Mouse (Mus musculus) myocyte (in vitro differentiated cells): Measurements from ENCODE around the gene Lrrc8b. TPM values are rescaled to one million over a fixed set of nuclear protein-coding genes. Genes with fewer than 3 reads are reported as not detected.
A peak's percentile ranks its signal among the peaks of the same experiment; 100 is the strongest.

Experiments used
- H3K27me3 ChIP-seq: one replicate; pipeline ENCODE4 v1.6.1; 2011; ENCODE audit not compliant: control insufficient read depth, insufficient read depth, insufficient read length
- H3K36me3 ChIP-seq: one replicate; pipeline ENCODE4 v1.6.1; 2011; ENCODE audit not compliant: control insufficient read depth, insufficient read depth
- H3K4me2 ChIP-seq: one replicate; pipeline ENCODE4 v1.6.1; 2011; ENCODE audit warnings: low read depth, control low read depth
- H3K4me3 ChIP-seq: one replicate; pipeline ENCODE4 v1.5.1; 2011; ENCODE audit warnings: mild to moderate bottlenecking, control low read depth, moderate library complexity
- H3K79me2 ChIP-seq: one replicate; pipeline ENCODE4 v1.6.1; 2011; ENCODE audit not compliant: control insufficient read depth, insufficient read depth
- H3ac ChIP-seq: one replicate; pipeline ENCODE4 v1.6.1; 2011; ENCODE audit not compliant: control insufficient read depth, insufficient read length
- CEBPB ChIP-seq: IDR thresholded peaks from 2 replicates; pipeline ENCODE4 v1.6.1; 2011; ENCODE audit warnings: mild to moderate bottlenecking, moderate library complexity; ENCODE audit not compliant: poor library complexity, insufficient read depth, severe bottlenecking
- E2F4 ChIP-seq: IDR thresholded peaks from one replicate; pipeline ENCODE4 v1.6.1; 2011; ENCODE audit warnings: mild to moderate bottlenecking, control low read depth, moderate library complexity; ENCODE audit not compliant: insufficient read depth
- MAX ChIP-seq: IDR thresholded peaks from one replicate; pipeline ENCODE4 v1.6.1; 2011; ENCODE audit warnings: low read depth, mild to moderate bottlenecking, control low read depth
- MYOD1 ChIP-seq, 3 experiments: IDR thresholded peaks; one replicate each; pipeline ENCODE4 v1.6.1; 2011; ENCODE audit warnings: control low read depth in 2 of 3, low read depth in 2 of 3, mild to moderate bottlenecking in 2 of 3, moderate library complexity in 1 of 3; ENCODE audit not compliant: insufficient read length in 2 of 3, control insufficient read depth in 1 of 3
- MYOG ChIP-seq, 3 experiments: IDR thresholded peaks; one replicate each; pipeline ENCODE4 v1.6.1; 2011; ENCODE audit warnings: control low read depth in 2 of 3, low read depth in 2 of 3, mild to moderate bottlenecking in 2 of 3; ENCODE audit not compliant: insufficient read length in 2 of 3, control insufficient read depth in 1 of 3, insufficient read depth in 1 of 3
- POLR2A ChIP-seq: IDR thresholded peaks from one replicate; pipeline ENCODE4 v1.6.1; 2011; ENCODE audit warnings: low read depth, mild to moderate bottlenecking, control low read depth, moderate library complexity; ENCODE audit not compliant: insufficient read length
- POLR2AphosphoS2 ChIP-seq: IDR thresholded peaks from one replicate; pipeline ENCODE4 v1.6.1; 2011; ENCODE audit warnings: low read depth, control low read depth; ENCODE audit not compliant: insufficient read length
- REST ChIP-seq: IDR thresholded peaks from one replicate; pipeline ENCODE4 v1.6.1; 2011; ENCODE audit warnings: mild to moderate bottlenecking, control low read depth, moderate library complexity; ENCODE audit not compliant: insufficient read depth, insufficient read length
- SRF ChIP-seq: IDR thresholded peaks from one replicate; pipeline ENCODE4 v1.6.1; 2011; ENCODE audit warnings: low read depth; ENCODE audit not compliant: control insufficient read depth, insufficient read length
- TCF12 ChIP-seq: IDR thresholded peaks from one replicate; pipeline ENCODE4 v1.6.1; 2011; ENCODE audit warnings: mild to moderate bottlenecking, control low read depth; ENCODE audit not compliant: poor library complexity, insufficient read depth, severe bottlenecking
- TCF3 ChIP-seq: IDR thresholded peaks from one replicate; pipeline ENCODE4 v1.6.1; 2011; ENCODE audit warnings: low read depth, control low read depth; ENCODE audit not compliant: insufficient read length
- USF1 ChIP-seq: IDR thresholded peaks from one replicate; pipeline ENCODE4 v1.6.1; 2011; ENCODE audit warnings: low read depth, mild to moderate bottlenecking, control low read depth, moderate library complexity
- polyA plus RNA-seq: library from polyadenylated mRNA; unstranded; fragments of >200 nt; fragmentation: generic; extraction: Trizol; gene quantifications from one replicate; pipeline ENCODE4 v1.2.1, GENCODE M21; 2012; ENCODE audit warnings: missing spikeins

Gene Lrrc8b
- polyA plus RNA-seq, 1 experiment = 4.4 TPM

GRCm38 (mm10) chr5:105398966-105399365 lies 16.6 kb upstream of the Lrrc8b start:
- no peaks in the 10 kb centered on the region for H3K36me3 ChIP-seq
- no peaks in the 10 kb centered on the region for H3K27me3 ChIP-seq
- H3K79me2 ChIP-seq = no peaks in the 10 kb centered on the region
- no peak overlapping the region for H3ac ChIP-seq
- TF ChIP-seq TCF3 = no peak
- H3K4me2 ChIP-seq = no peak overlapping the region
- no peak overlapping the region for H3K4me3 ChIP-seq

DNA sequence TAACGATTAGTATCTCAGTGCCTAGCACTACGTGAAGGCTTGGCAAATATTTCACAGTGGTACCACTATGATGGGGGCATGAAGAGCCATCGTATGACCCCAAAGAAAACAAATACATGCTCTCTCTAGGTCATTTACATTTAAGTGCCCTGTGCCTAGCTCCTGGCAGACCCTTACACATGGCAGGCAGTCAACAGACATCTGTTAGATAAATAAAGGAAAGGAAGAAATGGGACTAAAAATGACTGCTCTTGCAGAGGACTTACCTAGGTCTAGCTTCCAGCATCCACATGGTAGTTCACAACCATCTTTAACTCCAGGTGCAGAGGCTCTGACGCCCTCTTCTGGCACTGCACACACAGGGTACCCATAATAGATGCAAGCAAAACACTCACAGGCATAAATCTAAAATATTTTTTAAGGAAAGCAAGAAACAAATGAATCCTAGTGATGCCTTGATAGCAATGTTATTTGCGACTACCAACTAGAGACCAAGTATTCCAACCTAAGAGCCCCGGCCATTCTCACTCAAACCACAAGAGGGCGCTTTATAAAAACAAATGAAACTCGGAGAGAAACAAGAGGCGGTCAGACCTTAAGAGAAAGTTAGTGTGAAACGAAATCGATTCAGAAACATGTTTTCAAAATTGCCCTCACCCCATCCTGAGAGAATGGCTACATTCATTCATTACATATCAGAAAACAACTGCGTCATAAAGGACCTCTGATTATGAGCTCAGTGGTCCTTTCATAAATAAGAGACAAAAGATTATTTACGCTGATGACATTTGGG lies 15.7 kb upstream of the Lrrc8b start:
- no peak overlapping the region for H3ac ChIP-seq
- no peaks in the 10 kb centered on the region for H3K27me3 ChIP-seq
- H3K4me2 ChIP-seq = peak overlapping the region; percentile 90
- H3K4me3 ChIP-seq = peak overlapping the region; percentile 15
- no peaks in the 10 kb centered on the region for H3K79me2 ChIP-seq
- H3K36me3 ChIP-seq = no peaks in the 10 kb centered on the region
- TF ChIP-seq REST = no peak
- no peak for TF ChIP-seq TCF12
- no peak for TF ChIP-seq MYOD1 (IDR thresholded peaks at IDR 0.05; ENCODE audit: control insufficient read depth in 1 of 3, insufficient read length in 2 of 3, low read depth in 2 of 3)
- TF ChIP-seq CEBPB = no peak
- no peak for TF ChIP-seq POLR2AphosphoS2
- TF ChIP-seq MAX = no peak
- TF ChIP-seq SRF = no peak
- TF ChIP-seq MYOG (IDR thresholded peaks at IDR 0.05; ENCODE audit: control insufficient read depth in 1 of 3, insufficient read depth in 1 of 3, insufficient read length in 2 of 3, low read depth in 2 of 3) = no peak
- TF ChIP-seq POLR2A = no peak
- no peak for TF ChIP-seq USF1
- no peak for TF ChIP-seq TCF3
- TF ChIP-seq E2F4 = no peak

- H3K4me3 ChIP-seq = peak overlapping the region; percentile 15
- TF ChIP-seq SRF (no peak), TCF12 (no peak), REST (no peak), POLR2A (no peak), MYOD1 (IDR thresholded peaks at IDR 0.05; ENCODE audit: control insufficient read depth in 1 of 3, insufficient read length in 2 of 3, low read depth in 2 of 3) (no peak), E2F4 (no peak), MYOG (IDR thresholded peaks at IDR 0.05; ENCODE audit: control insufficient read depth in 1 of 3, insufficient read depth in 1 of 3, insufficient read length in 2 of 3, low read depth in 2 of 3) (no peak), POLR2AphosphoS2 (no peak), CEBPB (no peak), USF1 (no peak), MAX (no peak), TCF3 (no peak)
- no peaks in the 10 kb centered on the region for H3K36me3 ChIP-seq
- no peak overlapping the region for H3ac ChIP-seq
- no peaks in the 10 kb centered on the region for H3K79me2 ChIP-seq
- H3K27me3 ChIP-seq = no peaks in the 10 kb centered on the region
- H3K4me2 ChIP-seq = peak overlapping the region; percentile 90
Measured at GRCm38 (mm10) chr5:105400424-105401375, 14.9 kb upstream of the Lrrc8b start.

- H3K4me3 ChIP-seq = no peak overlapping the region
- H3ac ChIP-seq = no peak overlapping the region
- H3K27me3 ChIP-seq = no peaks in the 10 kb centered on the region
Measured at GRCm38 (mm10) chr5:105401536-105401935, 14.0 kb upstream of the Lrrc8b start.

More at GRCm38 (mm10) chr5:105401536-105401935, 14.0 kb upstream of the Lrrc8b start:
- Histone ChIP-seq H3K4me2 (no peak overlapping the region), H3K79me2 (no peaks in the 10 kb centered on the region), H3K36me3 (no peaks in the 10 kb centered on the region)
- TF ChIP-seq MYOG (IDR thresholded peaks at IDR 0.05; ENCODE audit: control insufficient read depth in 1 of 3, insufficient read depth in 1 of 3, insufficient read length in 2 of 3, low read depth in 2 of 3) (no peak), E2F4 (no peak), POLR2A (no peak), TCF12 (no peak), USF1 (no peak), TCF3 (no peak), MYOD1 (IDR thresholded peaks at IDR 0.05; ENCODE audit: control insufficient read depth in 1 of 3, insufficient read length in 2 of 3, low read depth in 2 of 3) (no peak), SRF (no peak), REST (no peak), CEBPB (no peak), MAX (no peak), POLR2AphosphoS2 (no peak)
